Mouse (Mus musculus) brain, embryonic 14.5 days (tissue): ENCODE measurements around the gene a. TPM values are rescaled to one million over a fixed set of nuclear protein-coding genes. Genes with fewer than 3 reads are reported as not detected.

ENCODE experiments used
- DNase-seq: peaks from one replicate; pipeline ENCODE4 v3.0.0-alpha.2; 2011; ENCODE audit warnings: low read depth
- CTCF ChIP-seq: fragments of 200-500 bp; IDR thresholded peaks from 2 replicates; pipeline ENCODE4 v1.5.1; 2012; ENCODE audit warnings: inconsistent platforms, mild to moderate bottlenecking, moderate library complexity, borderline replicate concordance; ENCODE audit not compliant: insufficient read depth, insufficient read length; ENCODE audit errors: extremely low read depth
- POLR2A ChIP-seq: fragments of 200-500 bp; IDR thresholded peaks from 2 replicates; pipeline ENCODE4 v1.6.1; 2012; ENCODE audit warnings: mild to moderate bottlenecking, inconsistent platforms, borderline replicate concordance; ENCODE audit not compliant: poor library complexity, insufficient read depth, insufficient read length, severe bottlenecking; ENCODE audit errors: extremely low read depth
- polyA plus RNA-seq: library from polyadenylated mRNA; depleted of rRNA; stranded (reverse); fragments of >200 nt; gene quantifications from 2 replicates; pipeline ENCODE4 v1.2.3, GENCODE M21; 2012; rRNA removed

a gene
- polyA plus RNA-seq, 1 experiment = 4.1 TPM

- DNase-seq = no peak
- TF ChIP-seq CTCF = no peak
- no peak for TF ChIP-seq POLR2A
Observed at GRCm38 (mm10) chr2:155086328-155086727, 295.1 kb downstream of the a start.

- TF ChIP-seq CTCF = no peak
- no peak for DNase-seq
Observed at GRCm38 (mm10) chr2:155088264-155088663, 297.1 kb downstream of the a start.

- TF ChIP-seq POLR2A = no peak
- TF ChIP-seq CTCF = no peak
- DNase-seq = peak; percentile 30
Observed at GRCm38 (mm10) chr2:155090909-155091742, 299.9 kb downstream of the a start.

GRCm38 (mm10) chr2:155091743-155092075 is 300.5 kb downstream of the a start:
- DNase-seq = no peak
- TF ChIP-seq CTCF = no peak
- no peak for TF ChIP-seq POLR2A

- DNase-seq = no peak
- no peak for TF ChIP-seq POLR2A
Observed at GRCm38 (mm10) chr2:155093418-155093817, 302.2 kb downstream of the a start.

GRCm38 (mm10) chr2:155098720-155099380 is 307.6 kb downstream of the a start:
- peak; percentile 20 for DNase-seq

GRCm38 (mm10) chr2:155099421-155099820 is 308.2 kb downstream of the a start:
- TF ChIP-seq CTCF (no peak), POLR2A (no peak)
- no peak for DNase-seq

More at GRCm38 (mm10) chr2:155098720-155099380, 307.6 kb downstream of the a start:
- TF ChIP-seq CTCF (0 out of 2 replicates have a peak, but pooled peaks have one; percentile 7), POLR2A (no peak)

- TF ChIP-seq POLR2A (no peak), CTCF (no peak)
- no peak for DNase-seq
Observed at GRCm38 (mm10) chr2:155099994-155100795, 309.0 kb downstream of the a start.

Other genes starting within 250 kb of the a start
- 0.40 and 0.66 TPM in 2 replicates for gene 1700003F12Rik, start 244.3 kb upstream of the a start, polyA plus RNA-seq
- gene Actl10, start 239.6 kb upstream of the a start, polyA plus RNA-seq = 0.08 TPM in 1 of 2 replicates, not detected in the other
- 11.6 and 22.0 TPM in 2 replicates for gene Necab3, start 232.5 kb upstream of the a start, polyA plus RNA-seq
- gene E2f1, start 221.5 kb upstream of the a start, polyA plus RNA-seq = 15.0 and 19.5 TPM in 2 replicates
- 11.4 and 12.5 TPM in 2 replicates for gene Pxmp4, start 187.7 kb upstream of the a start, polyA plus RNA-seq
- gene Zfp341, start 178.1 kb upstream of the a start, polyA plus RNA-seq = 17.6 and 18.7 TPM in 2 replicates
- 0.22 and 0.69 TPM in 2 replicates for gene 4930519P11Rik, start 178.0 kb upstream of the a start, polyA plus RNA-seq
- 201 and 214 TPM in 2 replicates for gene Chmp4b, start 139.7 kb upstream of the a start, polyA plus RNA-seq
- not detected in 2 replicates for gene Gm14214, start 21.4 kb upstream of the a start, polyA plus RNA-seq
- gene Raly, start 306 bp upstream of the a start, polyA plus RNA-seq = 253 and 290 TPM in 2 replicates
- 43.0 and 58.8 TPM in 2 replicates for gene Eif2s2, start 101.5 kb downstream of the a start, polyA plus RNA-seq
- 0.15 and 0.24 TPM in 2 replicates for gene Gm14226, start 226.9 kb downstream of the a start, polyA plus RNA-seq